Mouse (Mus musculus) lung, embryonic 16.5 days (tissue): Measurements from ENCODE around the gene Cacfd1. TPM values are rescaled to one million over a fixed set of nuclear protein-coding genes. Genes with fewer than 3 reads are reported as not detected.

Experiments
- ATAC-seq: fragments of 200-750 bp; cut with Nextera tagmentation; 2 replicates; pipeline ENCODE4 v1.8.0; 2017; ENCODE audit warnings: low read depth, mild to moderate bottlenecking, moderate library complexity
- H3K27ac ChIP-seq: fragments of 300-500 bp; sonication (generic); 2 replicates; pipeline ENCODE4 v1.5.1; 2014; ENCODE audit warnings: mild to moderate bottlenecking, control low read depth, low read length
- H3K27me3 ChIP-seq: fragments of 300-500 bp; sonication (generic); 2 replicates; pipeline ENCODE4 v1.6.1; 2014; ENCODE audit warnings: low read depth, low read length, mixed read lengths; ENCODE audit not compliant: control insufficient read depth, insufficient read depth
- H3K36me3 ChIP-seq: fragments of 300-500 bp; sonication (generic); 2 replicates; pipeline ENCODE4 v1.6.1; 2014; ENCODE audit warnings: low read length; ENCODE audit not compliant: control insufficient read depth, insufficient read depth
- H3K4me1 ChIP-seq: fragments of 300-500 bp; sonication (generic); replicated peaks from 2 replicates; pipeline ENCODE4 v1.6.1; 2014; ENCODE audit warnings: low read length, mixed read lengths; ENCODE audit not compliant: control insufficient read depth, insufficient read depth
- H3K4me2 ChIP-seq: fragments of 300-500 bp; sonication (generic); 2 replicates; pipeline ENCODE4 v1.6.1; 2014; ENCODE audit warnings: low read depth, low read length, control low read depth
- H3K4me3 ChIP-seq: fragments of 300-500 bp; sonication (generic); 2 replicates; pipeline ENCODE4 v1.5.1; 2014; ENCODE audit warnings: mild to moderate bottlenecking, low read length, control low read depth
- H3K9ac ChIP-seq: fragments of 300-500 bp; sonication (generic); 2 replicates; pipeline ENCODE4 v1.6.1; 2014; ENCODE audit warnings: low read length, control low read depth
- H3K9me3 ChIP-seq: fragments of 300-500 bp; sonication (generic); 2 replicates; pipeline ENCODE4 v1.6.1; 2016; ENCODE audit warnings: low read length; ENCODE audit not compliant: control insufficient read depth
- WGBS: fragments of 180-500 bp; shearing (Covaris S2); extraction: QIAGEN DNeasy Blood & Tissue Kit; methylation state at CpG from one replicate; pipeline ENCODE4 v1.1.7; 2014; 5-methylcytosine and 5-hydroxymethylcytosine counted together
- polyA plus RNA-seq: library from polyadenylated mRNA; unstranded; fragments of >200 nt; fragmentation: Nextera tagmentation; extraction: Ambion mirVana; gene quantifications from 2 replicates; pipeline ENCODE4 v1.2.1, GENCODE M21; 2015

The Cacfd1 gene
- polyA plus RNA-seq, 1 experiment from 2014 or later, result 52.3 TPM

- H3K4me1 ChIP-seq, result peaks cover 18% of the 10 kb centered on the region
- WGBS, result 17% methylated on average over 12 of the region's 12 CpGs
- H3K9me3 ChIP-seq, result no peaks in the 10 kb centered on the region
- no peak overlapping the region for H3K4me3 ChIP-seq
- no peak overlapping the region for H3K27ac ChIP-seq
- H3K36me3 ChIP-seq, result no peaks in the 10 kb centered on the region
- H3K4me2 ChIP-seq, result no peak overlapping the region
- H3K9ac ChIP-seq, result no peak overlapping the region
- peak; percentile 19; the same call in 1 of the 2 replicates for ATAC-seq
- H3K27me3 ChIP-seq, result no peaks in the 10 kb centered on the region
Observed at GRCm38 (mm10) chr2:27058751-27059150, 49.0 kb downstream of the Cacfd1 start.

GRCm38 (mm10) chr2:27059187-27059586 is 49.5 kb downstream of the Cacfd1 start:
- Histone ChIP-seq H3K36me3 (no peaks in the 10 kb centered on the region), H3K27me3 (no peaks in the 10 kb centered on the region), H3K4me2 (no peak overlapping the region), H3K9ac (no peak overlapping the region), H3K4me3 (no peak overlapping the region), H3K9me3 (no peaks in the 10 kb centered on the region), H3K4me1 (peaks cover 18% of the 10 kb centered on the region), H3K27ac (no peak overlapping the region)
- 62% methylated on average over 9 of the region's 9 CpGs for WGBS
- peak; percentile 69 for ATAC-seq

GRCm38 (mm10) chr2:27067124-27067523 is 57.4 kb downstream of the Cacfd1 start:
- Histone ChIP-seq H3K27ac (no peak overlapping the region), H3K9me3 (no peaks in the 10 kb centered on the region), H3K4me2 (no peak overlapping the region), H3K9ac (no peak overlapping the region), H3K27me3 (no peaks in the 10 kb centered on the region), H3K4me3 (no peak overlapping the region), H3K36me3 (no peaks in the 10 kb centered on the region), H3K4me1 (peaks cover 12% of the 10 kb centered on the region)
- WGBS, result 81% methylated on average over 2 of the region's 2 CpGs
- no peak for ATAC-seq

GRCm38 (mm10) chr2:27067996-27068395 is 58.3 kb downstream of the Cacfd1 start:
- Histone ChIP-seq H3K4me2 (no peak overlapping the region), H3K27ac (no peak overlapping the region), H3K4me3 (no peak overlapping the region), H3K4me1 (peaks cover 12% of the 10 kb centered on the region), H3K9me3 (no peaks in the 10 kb centered on the region), H3K27me3 (no peaks in the 10 kb centered on the region), H3K9ac (no peak overlapping the region), H3K36me3 (no peaks in the 10 kb centered on the region)
- WGBS, result 34% methylated on average over 2 of the region's 2 CpGs
- no peak for ATAC-seq

GRCm38 (mm10) chr2:27069646-27070045 is 59.9 kb downstream of the Cacfd1 start:
- H3K9ac ChIP-seq, result no peak overlapping the region
- 51% methylated on average over 3 of the region's 3 CpGs for WGBS
- no peak overlapping the region for H3K27ac ChIP-seq
- no peak overlapping the region for H3K4me2 ChIP-seq
- peaks cover 13% of the 10 kb centered on the region for H3K4me1 ChIP-seq
- ATAC-seq, result no peak
- H3K36me3 ChIP-seq, result no peaks in the 10 kb centered on the region
- no peaks in the 10 kb centered on the region for H3K27me3 ChIP-seq
- H3K9me3 ChIP-seq, result no peaks in the 10 kb centered on the region
- no peak overlapping the region for H3K4me3 ChIP-seq

GRCm38 (mm10) chr2:27070247-27070813 is 60.6 kb downstream of the Cacfd1 start:
- no peak overlapping the region for H3K27ac ChIP-seq
- WGBS, result 63% methylated on average over 2 of the region's 2 CpGs
- no peaks in the 10 kb centered on the region for H3K9me3 ChIP-seq
- H3K4me2 ChIP-seq, result no peak overlapping the region
- no peak for ATAC-seq
- H3K4me1 ChIP-seq, result peaks cover 14% of the 10 kb centered on the region
- H3K9ac ChIP-seq, result no peak overlapping the region
- H3K36me3 ChIP-seq, result no peaks in the 10 kb centered on the region
- no peaks in the 10 kb centered on the region for H3K27me3 ChIP-seq
- no peak overlapping the region for H3K4me3 ChIP-seq

Other genes starting within 250 kb of the Cacfd1 start
- not detected in 2 replicates for gene Abo, start 144.9 kb upstream of the Cacfd1 start, polyA plus RNA-seq
- gene Surf6, start 107.0 kb upstream of the Cacfd1 start, polyA plus RNA-seq, result 22.6 and 25.3 TPM in 2 replicates
- 48.5 and 49.1 TPM in 2 replicates for gene Med22, start 99.2 kb upstream of the Cacfd1 start, polyA plus RNA-seq
- gene Rpl7a, start 99.2 kb upstream of the Cacfd1 start, polyA plus RNA-seq, result 578 and 617 TPM in 2 replicates
- 33.0 and 34.6 TPM in 2 replicates for gene Surf2, start 93.6 kb upstream of the Cacfd1 start, polyA plus RNA-seq
- 51.9 and 57.3 TPM in 2 replicates for gene Surf1, start 93.4 kb upstream of the Cacfd1 start, polyA plus RNA-seq
- gene Surf4, start 76.0 kb upstream of the Cacfd1 start, polyA plus RNA-seq, result 209 and 215 TPM in 2 replicates
- 0.06 and 0.19 TPM in 2 replicates for gene Stkld1, start 75.9 kb upstream of the Cacfd1 start, polyA plus RNA-seq
- gene Rexo4, start 45.5 kb upstream of the Cacfd1 start, polyA plus RNA-seq, result 41.5 and 44.0 TPM in 2 replicates
- 0.08 and 0.20 TPM in 2 replicates for gene Adamts13, start 36.5 kb upstream of the Cacfd1 start, polyA plus RNA-seq
- gene Slc2a6, start 18.1 kb downstream of the Cacfd1 start, polyA plus RNA-seq, result 0.63 and 0.85 TPM in 2 replicates
- gene Mymk, start 62.3 kb downstream of the Cacfd1 start, polyA plus RNA-seq, result 1.6 and 3.4 TPM in 2 replicates
- gene Adamtsl2, start 69.5 kb downstream of the Cacfd1 start, polyA plus RNA-seq, result 27.9 and 28.4 TPM in 2 replicates
- gene Fam163b, start 132.6 kb downstream of the Cacfd1 start, polyA plus RNA-seq, result 0.54 and 0.64 TPM in 2 replicates
- gene Dbh, start 155.3 kb downstream of the Cacfd1 start, polyA plus RNA-seq, result 0.54 and 0.84 TPM in 2 replicates
- gene Sardh, start 238.4 kb downstream of the Cacfd1 start, polyA plus RNA-seq, result 24.3 and 32.0 TPM in 2 replicates